Mouse (Mus musculus): ENCODE measurements around the gene 4933406M09Rik. TPM values are rescaled to one million over a fixed set of nuclear protein-coding genes. Genes with fewer than 3 reads are reported as not detected.

Gene 4933406M09Rik
- not detected for total RNA-seq (2021)
- long read RNA-seq, experiment 1, partial matches to known transcripts = 0 of 1 reads
- long read RNA-seq, experiment 1, other reads (novel, unspliced or antisense) = 1 of 1 reads
- long read RNA-seq, experiment 2 = 0 reads

GRCm38 (mm10) chr1:134385666-134386065 is at the start of gene 4933406M09Rik:
Gene 4933406M09Rik, plus strand, starts transcription at chr1:134385940.
- no peak for DNase-seq (ENCODE audit: low spot score in 2 of 2)

GRCm38 (mm10) chr1:134336958-134337710 is 48.6 kb upstream of the 4933406M09Rik start:
- DNase-seq (ENCODE audit: low spot score in 2 of 2) = no peak

- DNase-seq (ENCODE audit: low spot score in 2 of 2) = no peak
Observed at GRCm38 (mm10) chr1:134339162-134339561, 46.6 kb upstream of the 4933406M09Rik start.

- no peak for DNase-seq (ENCODE audit: low spot score in 2 of 2)
Observed at GRCm38 (mm10) chr1:134339757-134340619, 45.8 kb upstream of the 4933406M09Rik start.

DNA sequence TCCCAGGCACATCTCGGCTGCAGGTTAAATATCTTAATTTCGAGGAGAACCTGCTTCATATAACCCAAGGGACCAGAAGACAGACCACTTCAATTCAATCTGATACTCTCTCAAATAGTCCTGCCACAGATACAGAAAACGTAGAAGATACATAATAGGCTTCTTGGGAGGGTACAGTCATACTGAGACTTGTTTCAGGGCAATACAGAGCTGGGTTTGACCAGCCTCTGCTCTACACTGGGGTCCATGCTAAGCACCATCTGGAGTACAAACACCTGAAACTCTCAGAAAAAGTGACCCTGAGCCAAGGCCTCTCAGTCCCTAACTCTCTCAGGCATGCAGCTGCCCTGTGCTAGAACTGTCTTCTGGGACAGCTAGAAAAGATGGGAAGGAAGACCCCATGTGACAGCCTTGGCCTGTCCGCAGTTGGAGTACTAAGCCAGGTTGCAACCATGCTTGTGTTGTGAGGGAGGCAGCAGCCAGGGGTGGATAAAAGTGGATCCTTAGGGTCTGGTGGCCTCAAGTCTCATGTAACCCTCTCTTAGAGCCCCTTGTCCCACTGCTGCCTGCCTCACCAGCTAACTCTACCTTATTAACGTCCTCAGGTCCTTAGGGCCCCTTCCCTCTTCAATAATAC is 44.0 kb upstream of the 4933406M09Rik start:
- no peak for DNase-seq (ENCODE audit: low spot score in 2 of 2)

DNA sequence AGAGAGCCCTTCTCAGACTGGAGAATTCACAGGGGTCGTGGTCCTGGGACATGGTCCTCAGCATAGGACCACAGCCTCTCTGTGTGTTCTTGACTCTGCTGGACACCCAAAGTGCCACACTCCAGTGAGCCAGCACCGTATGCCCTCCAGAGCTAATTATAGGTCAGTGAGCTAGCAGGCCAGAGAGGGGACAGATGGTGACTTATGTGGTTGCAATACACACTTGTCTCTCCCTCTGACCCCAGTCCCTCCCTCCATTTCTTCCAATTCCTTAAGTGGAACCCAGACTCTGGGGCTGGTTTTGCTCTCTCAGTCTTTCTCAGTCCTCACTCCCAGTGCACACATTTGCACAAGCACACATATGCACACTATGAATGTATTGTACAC is 43.5 kb upstream of the 4933406M09Rik start:
- DNase-seq (ENCODE audit: low spot score in 2 of 2) = no peak

DNA sequence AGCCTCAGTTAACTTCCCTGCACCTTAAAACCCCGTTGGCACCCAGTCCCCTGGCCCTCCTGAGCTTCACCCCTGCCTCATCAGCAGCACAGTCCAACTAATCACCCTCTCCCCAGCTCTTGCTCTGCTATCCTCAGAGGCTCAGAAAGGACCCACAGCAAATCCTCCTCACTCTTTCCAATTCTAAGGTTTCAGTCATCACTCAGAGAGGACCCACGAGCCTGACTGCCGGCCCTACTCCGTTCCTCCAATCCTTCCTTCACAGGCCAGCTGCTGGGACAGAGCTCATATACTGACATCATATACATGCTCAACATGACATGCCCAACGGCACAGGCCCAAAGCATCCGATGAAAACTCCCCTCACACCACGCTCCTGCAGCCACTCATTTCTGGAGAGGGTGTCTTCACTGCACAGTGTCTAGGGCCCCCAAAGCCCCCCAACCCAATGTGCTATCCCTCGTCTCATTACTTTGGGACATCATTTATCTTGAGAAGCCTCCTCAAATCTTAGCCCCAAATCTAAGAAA is 42.9 kb upstream of the 4933406M09Rik start:
- DNase-seq (ENCODE audit: low spot score in 2 of 2) = no peak

DNA sequence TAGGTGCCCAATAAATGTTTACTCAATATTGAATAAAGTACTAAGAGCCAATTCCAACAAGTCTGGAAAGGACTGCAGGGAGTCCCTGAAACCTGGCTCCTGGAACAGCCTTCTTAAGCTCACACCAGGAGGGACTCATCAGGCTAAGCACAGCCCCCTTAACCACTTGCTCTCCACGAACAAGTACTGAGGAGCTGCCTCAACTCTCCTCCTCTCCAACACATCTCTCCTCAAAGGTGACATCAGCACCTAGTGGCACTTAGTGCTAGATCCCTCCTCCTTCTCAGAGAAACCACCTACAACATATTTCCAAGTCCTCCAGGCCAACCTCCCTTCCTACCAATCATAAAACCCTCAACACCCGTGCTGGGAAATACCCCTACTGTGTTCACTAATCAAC is 42.2 kb upstream of the 4933406M09Rik start:
- no peak for DNase-seq (ENCODE audit: low spot score in 2 of 2)

DNA sequence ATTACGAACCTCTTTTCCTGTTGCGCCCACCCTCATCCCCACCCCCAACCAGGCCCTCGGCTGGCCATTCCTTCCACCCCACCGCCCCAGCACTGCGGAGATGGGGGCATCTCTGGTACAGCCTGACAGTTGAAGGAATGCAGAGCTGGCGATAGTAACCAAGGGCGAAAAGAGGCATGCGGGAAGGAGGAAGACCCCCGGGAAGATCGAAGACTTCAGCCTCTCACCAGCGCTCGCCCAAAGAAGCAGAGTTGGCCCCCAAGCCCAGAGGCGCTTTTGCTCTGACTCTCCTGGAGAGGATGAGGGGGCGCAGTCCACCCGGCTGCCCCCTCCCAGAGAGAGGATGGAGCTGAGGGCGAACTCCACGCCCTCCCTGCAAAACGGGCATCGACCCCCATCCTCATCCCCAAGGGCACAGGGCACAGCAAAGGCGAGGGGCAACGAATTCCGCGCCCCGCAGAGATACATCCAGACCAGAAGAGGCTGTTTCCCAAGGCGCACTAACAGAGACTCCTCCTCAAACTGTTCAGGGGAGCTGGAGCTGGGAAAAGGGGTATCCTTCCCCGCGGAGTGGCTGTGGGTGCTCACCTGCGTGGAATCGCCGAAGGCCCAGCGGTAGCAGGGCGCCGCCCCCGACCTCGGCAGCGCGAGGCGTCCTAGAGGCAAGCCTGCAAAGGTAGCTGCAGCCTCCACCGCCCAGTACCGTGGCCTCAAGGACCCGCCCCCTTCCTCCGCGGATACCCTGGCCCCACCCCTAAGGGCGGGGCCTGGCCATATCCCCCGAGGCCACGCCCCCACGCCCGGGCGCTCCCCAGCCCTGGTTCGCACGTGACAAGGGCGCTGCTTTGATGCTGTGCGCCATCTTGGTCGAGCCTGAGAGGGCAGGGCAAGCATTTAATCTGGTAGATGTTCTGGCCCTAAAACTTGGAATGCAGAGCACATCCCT is 41.5 kb upstream of the 4933406M09Rik start:
- peak; percentile 84 to 88 for DNase-seq (ENCODE audit: low spot score in 2 of 2)

GRCm38 (mm10) chr1:134345075-134345474 is 40.7 kb upstream of the 4933406M09Rik start:
- DNase-seq (ENCODE audit: low spot score in 2 of 2) = no peak

DNA sequence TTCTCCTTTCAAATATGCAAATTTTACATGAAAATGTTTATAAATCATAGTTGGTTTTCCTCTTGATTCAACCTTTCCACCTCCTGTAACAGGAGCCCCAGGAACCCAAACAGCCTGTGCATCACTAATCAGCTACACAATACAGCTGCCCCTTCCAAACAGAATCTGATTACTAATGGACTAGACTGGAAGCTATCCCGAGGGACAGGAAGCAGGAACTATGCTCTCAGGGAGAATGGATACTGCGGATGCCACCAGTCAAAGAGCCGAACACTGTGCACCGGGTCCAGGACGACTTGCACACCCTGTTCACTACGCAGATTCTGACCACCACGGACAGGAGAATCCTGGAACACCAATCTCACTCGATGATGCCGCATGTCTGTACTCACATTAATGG is 37.9 kb upstream of the 4933406M09Rik start:
- DNase-seq (ENCODE audit: low spot score in 2 of 2) = no peak

- no peak for DNase-seq (ENCODE audit: low spot score in 2 of 2)
Observed at GRCm38 (mm10) chr1:134353326-134353725, 32.4 kb upstream of the 4933406M09Rik start.

GRCm38 (mm10) chr1:134357461-134357860 is 28.3 kb upstream of the 4933406M09Rik start:
- no peak for DNase-seq (ENCODE audit: low spot score in 2 of 2)

DNA sequence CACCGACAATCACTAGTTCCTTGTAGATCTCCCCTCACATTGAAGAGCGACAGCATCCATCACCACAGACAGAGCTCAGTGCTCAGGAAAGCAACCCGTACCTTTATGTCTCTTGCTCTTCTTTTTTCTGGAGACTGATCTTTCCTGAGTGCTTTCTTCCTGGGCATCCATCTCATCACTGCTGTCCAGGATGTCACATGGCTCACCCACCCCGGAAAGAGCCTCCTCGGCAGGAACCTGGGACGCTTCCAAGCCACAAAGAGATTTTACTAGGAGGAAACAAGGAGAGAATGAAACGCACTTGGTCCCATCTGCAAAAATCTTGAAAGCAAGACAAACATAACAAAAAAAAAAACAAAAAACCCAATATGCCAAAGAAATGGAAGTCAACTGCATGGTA is 25.1 kb upstream of the 4933406M09Rik start:
- DNase-seq (ENCODE audit: low spot score in 2 of 2) = no peak

DNA sequence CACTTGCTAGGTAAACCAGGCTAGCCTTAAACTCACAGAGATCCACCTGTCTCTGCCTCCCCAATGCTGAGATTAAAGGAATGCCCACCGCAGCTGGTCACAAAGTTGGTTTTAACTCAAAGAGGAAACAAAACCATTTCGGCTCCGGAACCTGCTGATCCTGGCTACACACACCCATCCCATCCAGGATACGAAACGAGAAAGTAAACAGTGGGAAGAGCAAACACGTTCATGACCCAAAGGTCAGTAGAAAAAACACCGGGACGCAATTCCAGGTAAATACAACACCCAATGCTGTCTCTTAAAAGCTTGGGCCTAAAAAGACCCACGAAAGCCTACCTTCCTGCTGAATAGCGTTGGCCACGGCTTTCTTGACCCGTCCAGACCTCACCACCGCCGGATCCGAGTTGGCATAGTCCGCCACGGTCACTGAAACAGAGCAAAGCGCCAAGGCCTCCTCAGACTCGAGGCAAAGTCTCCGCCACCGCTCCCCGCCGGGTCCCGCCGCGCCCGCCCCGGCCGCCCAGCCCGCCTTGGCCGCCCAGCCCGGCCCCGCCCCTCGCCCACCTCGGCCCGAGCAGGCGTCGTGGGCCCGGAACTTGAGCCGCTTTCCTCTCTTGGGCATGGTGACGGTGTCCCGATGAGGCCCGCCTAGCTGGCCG is 24.4 kb upstream of the 4933406M09Rik start:
- no peak for DNase-seq (ENCODE audit: low spot score in 2 of 2)

DNA sequence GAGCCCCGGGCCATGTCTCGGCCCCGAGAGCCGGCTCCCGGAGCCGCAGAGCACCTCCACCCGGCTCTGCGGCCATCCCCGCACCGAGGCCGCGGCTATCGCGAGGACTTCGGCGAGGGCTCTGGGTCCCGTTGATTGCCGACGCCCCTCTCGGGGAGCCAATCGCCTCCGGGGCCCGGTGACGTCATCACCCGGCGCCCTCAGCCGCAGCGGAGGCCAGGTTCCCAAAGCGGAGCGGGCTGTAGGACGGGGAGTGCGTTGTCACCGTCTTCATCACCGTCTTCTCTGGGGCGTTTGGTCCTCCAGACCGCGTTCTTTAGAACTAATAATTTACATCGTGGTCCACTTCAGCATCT is 23.9 kb upstream of the 4933406M09Rik start, which contains the start of gene Tmem183a:
Gene Tmem183a, minus strand, starts transcription at position 123 of the 356 bp plus-strand sequence.
- peak; percentile 95 to 96 for DNase-seq (ENCODE audit: low spot score in 2 of 2)

DNA sequence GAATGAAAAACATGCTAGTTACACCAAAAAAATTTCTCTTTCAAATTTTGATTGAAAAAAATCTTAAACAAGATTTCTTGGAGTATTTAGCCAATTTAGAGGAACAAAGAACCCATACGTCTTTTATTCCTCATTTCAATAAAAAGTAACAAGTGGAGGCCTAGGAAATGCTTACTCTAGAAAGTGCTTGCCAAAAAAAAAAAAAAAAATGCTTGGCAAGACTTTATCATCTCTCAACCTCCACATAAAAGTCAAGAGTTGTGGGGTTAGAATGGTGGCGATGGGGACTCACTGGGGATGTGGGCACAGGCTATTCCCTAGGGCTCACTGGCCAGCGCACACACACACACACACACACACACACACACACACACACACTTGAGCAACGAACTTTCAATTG is 22.5 kb upstream of the 4933406M09Rik start:
- no peak for DNase-seq (ENCODE audit: low spot score in 2 of 2)

DNA sequence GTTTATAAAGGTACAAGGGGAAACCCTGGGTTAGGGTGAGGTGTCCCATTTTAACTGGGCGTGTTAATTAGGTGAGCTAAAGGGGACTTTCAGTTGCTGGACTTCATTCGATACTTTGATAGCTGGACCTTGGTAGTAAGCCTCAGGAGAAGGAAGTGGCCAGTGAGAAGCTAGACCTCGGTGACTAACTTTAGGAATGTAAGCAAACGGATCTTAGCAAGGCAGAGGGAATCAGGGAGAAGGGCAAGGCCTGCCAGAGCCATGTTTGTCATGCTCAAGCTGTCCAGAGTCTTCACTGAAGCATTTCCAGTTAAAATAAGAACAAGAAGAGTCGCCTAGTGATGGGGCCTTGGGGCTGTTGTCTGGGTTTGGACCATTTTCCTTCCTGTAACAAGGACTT is 20.2 kb upstream of the 4933406M09Rik start:
- no peak for DNase-seq (ENCODE audit: low spot score in 2 of 2)

DNA sequence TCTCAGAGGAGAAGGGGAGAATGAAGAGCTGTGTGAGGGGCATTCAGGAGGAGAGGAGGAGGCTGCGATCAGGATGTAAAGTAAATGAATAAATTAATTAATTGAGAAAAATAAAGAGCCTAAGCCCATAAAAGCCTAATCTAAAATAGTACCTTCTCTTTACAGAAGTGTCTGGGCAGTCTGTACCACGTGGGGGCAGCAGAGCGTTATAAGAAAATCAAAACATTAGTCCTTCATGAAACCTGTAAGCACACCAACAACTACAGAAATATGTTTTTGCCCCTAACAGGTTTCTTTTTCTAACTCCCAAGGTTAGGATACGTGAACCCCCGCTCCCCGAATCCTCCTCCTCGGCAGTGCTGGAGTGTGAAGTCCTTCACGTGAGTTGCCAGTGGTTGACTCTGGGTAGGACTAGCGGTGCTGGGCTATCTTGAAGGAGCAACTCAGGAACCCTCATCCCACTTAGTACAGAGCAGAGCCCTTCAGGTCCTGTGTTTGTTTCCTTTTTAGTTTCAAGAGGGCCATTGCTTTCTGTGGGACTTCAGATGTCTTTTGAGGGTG is 16.9 kb upstream of the 4933406M09Rik start:
- DNase-seq (ENCODE audit: low spot score in 2 of 2) = peak; percentile 54 to 68

All from layer of hippocampus, postnatal 14 days (tissue).